Mouse (Mus musculus) ovary, adult 2 months (tissue): Measurements from ENCODE around the gene Clca1. TPM values are rescaled to one million over a fixed set of nuclear protein-coding genes. Genes with fewer than 3 reads are reported as not detected.

Experiments used
- polyA plus RNA-seq: library from polyadenylated mRNA; depleted of rRNA; stranded (reverse); fragments of >200 nt; gene quantifications from 2 replicates; pipeline ENCODE4 v1.2.3, GENCODE M21; 2012; rRNA removed

Clca1 gene
- polyA plus RNA-seq: 3.7 and 4.6 TPM in 2 replicates

DNA sequence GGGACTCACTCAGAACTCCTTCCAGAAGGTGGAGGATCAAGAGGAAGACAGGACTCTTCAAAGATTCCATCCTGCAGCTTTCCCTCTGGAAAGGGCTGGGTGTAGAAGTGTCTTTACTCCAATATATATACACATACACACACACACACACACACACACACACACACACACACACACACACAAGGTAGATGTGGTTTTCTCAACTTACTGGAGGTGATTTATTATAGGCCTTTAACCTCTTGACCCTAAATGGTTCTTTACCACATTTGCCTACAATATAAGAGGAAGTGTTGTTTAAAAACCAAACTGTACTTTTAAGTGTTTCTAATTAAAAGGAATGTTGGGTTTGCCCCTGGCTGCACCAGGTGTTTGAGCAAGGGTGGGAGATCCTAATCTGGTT lies at the start of gene Clca1:
Gene Clca1, minus strand, starts transcription at position 101 of the 400 bp plus-strand sequence.

DNA sequence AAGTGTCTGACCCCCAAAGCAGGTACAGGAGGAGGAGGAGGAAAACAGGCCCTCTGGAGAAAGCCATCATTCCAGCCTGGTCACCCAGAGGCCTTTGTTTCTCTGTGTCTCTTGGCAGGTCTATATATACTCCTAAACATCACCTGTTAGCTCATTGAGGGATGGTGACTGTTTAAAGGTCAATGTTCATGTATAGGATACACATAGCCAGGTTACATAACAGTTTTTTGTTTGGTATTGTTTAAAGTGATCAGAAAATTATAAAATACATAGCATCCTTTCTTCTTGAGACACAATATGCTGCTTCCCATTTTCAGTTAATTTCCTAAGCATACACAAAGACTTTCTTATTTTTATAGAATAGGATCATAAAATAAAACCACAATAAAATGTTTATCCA lies 57.6 kb downstream of the Clca1 start, which contains the start of gene Clca4a:
Gene Clca4a, minus strand, starts transcription at position 101 of the 400 bp plus-strand sequence.

Other genes with a start within 250 kb of the Clca1 start
- 0.17 and 0.93 TPM in 2 replicates for gene Clca3a2, start 213.3 kb downstream of the Clca1 start, polyA plus RNA-seq
- 0.06 and 0.10 TPM in 2 replicates for gene Clca3b, start 183.4 kb downstream of the Clca1 start, polyA plus RNA-seq
- 0.03 and 0.05 TPM in 2 replicates for gene Clca4b, start 100.2 kb downstream of the Clca1 start, polyA plus RNA-seq
- gene Clca4a, start 57.7 kb downstream of the Clca1 start, polyA plus RNA-seq: 0.06 TPM in 1 of 2 replicates, not detected in the other
- 0.36 and 0.42 TPM in 2 replicates for gene Clca2, start 66.7 kb upstream of the Clca1 start, polyA plus RNA-seq
- gene Odf2l, start 85.8 kb upstream of the Clca1 start, polyA plus RNA-seq: 2.4 and 2.6 TPM in 2 replicates